Mouse (Mus musculus): ENCODE data around the gene Necab3. TPM values are rescaled to one million over a fixed set of nuclear protein-coding genes. Genes with fewer than 3 reads are reported as not detected.
A peak's percentile ranks its signal among the peaks of the same experiment; 100 is the strongest.

Necab3 gene
- 5.8 and 9.5 TPM in 2 replicates for total RNA-seq (2012; rRNA removed)

GRCm38 (mm10) chr2:154558264-154559039, at the start of gene Necab3:
Gene Necab3 (minus strand): TSS chr2:154558890.
- Histone ChIP-seq H3K4me3 (ENCODE audit: insufficient read depth in 1 of 2, low read depth in 1 of 2, low read length in 2 of 2, poor library complexity in 1 of 2, severe bottlenecking in 1 of 2) (peak within 1 kb of the TSS; percentile 66 to 89), H3K9ac (ENCODE audit: insufficient read depth, low read depth, low read length, poor library complexity, severe bottlenecking) (peak within 1 kb of the TSS; percentile 37), H3K4me1 (ENCODE audit: control insufficient read depth in 2 of 2, insufficient read depth in 2 of 2, low read length in 2 of 2, poor library complexity in 1 of 2) (peaks cover 3 to 11% of the 10 kb centered on the region in 2 experiments; a peak in 3 of 4 replicates), H3K9me3 (ENCODE audit: control insufficient read depth, insufficient read depth, low read depth, low read length) (no peaks in the 10 kb centered on the region), H3K27ac (ENCODE audit: insufficient read depth, low read depth, low read length, poor library complexity, severe bottlenecking) (no peak within 1 kb of the TSS), H3K36me3 (ENCODE audit: control insufficient read depth, insufficient read depth, low read length, poor library complexity, severe bottlenecking) (peaks cover 26% of the 10 kb centered on the region)
- in situ Hi-C loops (cut with MboI; ENCODE audit: low sequenced_read_pairs in 2 of 2, unreplicated experiment in 2 of 2): no loop called here
- DNase-seq (ENCODE audit: low read depth, low spot score): no peak
- TF ChIP-seq CHD2 (IDR thresholded peaks at IDR 0.05; ENCODE audit: low read depth, low read length) (no peak), ZNF384 (IDR thresholded peaks at IDR 0.05; ENCODE audit: low read depth, low read length) (no peak), HCFC1 (IDR thresholded peaks at IDR 0.05; ENCODE audit: borderline replicate concordance, insufficient read depth, low read length) (no peak), ZC3H11A (IDR thresholded peaks at IDR 0.05; ENCODE audit: borderline replicate concordance, low read depth, low read length) (no peak), MAFK (IDR thresholded peaks at IDR 0.05; ENCODE audit: insufficient read depth, low read depth, low read length) (no peak)

- DNase-seq (ENCODE audit: low read depth, low spot score): no peak
- no peak overlapping the region for H3K4me3 ChIP-seq (ENCODE audit: insufficient read depth in 1 of 2, low read depth in 1 of 2, low read length in 2 of 2, poor library complexity in 1 of 2, severe bottlenecking in 1 of 2)
- peaks cover 2 to 3% of the 10 kb centered on the region in 2 experiments; a peak in 2 of 4 replicates for H3K4me1 ChIP-seq (ENCODE audit: control insufficient read depth in 2 of 2, insufficient read depth in 2 of 2, low read length in 2 of 2, poor library complexity in 1 of 2)
- no peak overlapping the region for H3K27ac ChIP-seq (ENCODE audit: insufficient read depth, low read depth, low read length, poor library complexity, severe bottlenecking)
- H3K36me3 ChIP-seq (ENCODE audit: control insufficient read depth, insufficient read depth, low read length, poor library complexity, severe bottlenecking): no peaks in the 10 kb centered on the region
- in situ Hi-C loops (cut with MboI; ENCODE audit: low sequenced_read_pairs in 2 of 2, unreplicated experiment in 2 of 2): no loop called here
- H3K9ac ChIP-seq (ENCODE audit: insufficient read depth, low read depth, low read length, poor library complexity, severe bottlenecking): no peak overlapping the region
- H3K9me3 ChIP-seq (ENCODE audit: control insufficient read depth, insufficient read depth, low read depth, low read length): no peaks in the 10 kb centered on the region
- no peak for TF ChIP-seq ZNF384 (IDR thresholded peaks at IDR 0.05; ENCODE audit: low read depth, low read length)
- TF ChIP-seq ZC3H11A (IDR thresholded peaks at IDR 0.05; ENCODE audit: borderline replicate concordance, low read depth, low read length): no peak
- TF ChIP-seq HCFC1 (IDR thresholded peaks at IDR 0.05; ENCODE audit: borderline replicate concordance, insufficient read depth, low read length): no peak
- no peak for TF ChIP-seq MAFK (IDR thresholded peaks at IDR 0.05; ENCODE audit: insufficient read depth, low read depth, low read length)
- no peak for TF ChIP-seq CHD2 (IDR thresholded peaks at IDR 0.05; ENCODE audit: low read depth, low read length)
Measured at GRCm38 (mm10) chr2:154606965-154607364, 48.3 kb upstream of the Necab3 start.

GRCm38 (mm10) chr2:154604156-154604555, 45.5 kb upstream of the Necab3 start:
- Histone ChIP-seq H3K9ac (ENCODE audit: insufficient read depth, low read depth, low read length, poor library complexity, severe bottlenecking) (no peak overlapping the region), H3K36me3 (ENCODE audit: control insufficient read depth, insufficient read depth, low read length, poor library complexity, severe bottlenecking) (no peaks in the 10 kb centered on the region), H3K4me3 (ENCODE audit: insufficient read depth in 1 of 2, low read depth in 1 of 2, low read length in 2 of 2, poor library complexity in 1 of 2, severe bottlenecking in 1 of 2) (peak overlapping the region; percentile 13 to 34; a peak in 2 of 4 replicates), H3K4me1 (ENCODE audit: control insufficient read depth in 2 of 2, insufficient read depth in 2 of 2, low read length in 2 of 2, poor library complexity in 1 of 2) (peaks cover 1 to 3% of the 10 kb centered on the region in 2 experiments; a peak in 1 of 4 replicates), H3K27ac (ENCODE audit: insufficient read depth, low read depth, low read length, poor library complexity, severe bottlenecking) (no peak overlapping the region), H3K9me3 (ENCODE audit: control insufficient read depth, insufficient read depth, low read depth, low read length) (no peaks in the 10 kb centered on the region)
- TF ChIP-seq HCFC1 (IDR thresholded peaks at IDR 0.05; ENCODE audit: borderline replicate concordance, insufficient read depth, low read length) (no peak), ZC3H11A (IDR thresholded peaks at IDR 0.05; ENCODE audit: borderline replicate concordance, low read depth, low read length) (no peak), ZNF384 (IDR thresholded peaks at IDR 0.05; ENCODE audit: low read depth, low read length) (no peak), MAFK (IDR thresholded peaks at IDR 0.05; ENCODE audit: insufficient read depth, low read depth, low read length) (no peak)
- no peak for DNase-seq (ENCODE audit: low read depth, low spot score)
- in situ Hi-C loops (cut with MboI; ENCODE audit: low sequenced_read_pairs in 2 of 2, unreplicated experiment in 2 of 2): no loop called here

DNA sequence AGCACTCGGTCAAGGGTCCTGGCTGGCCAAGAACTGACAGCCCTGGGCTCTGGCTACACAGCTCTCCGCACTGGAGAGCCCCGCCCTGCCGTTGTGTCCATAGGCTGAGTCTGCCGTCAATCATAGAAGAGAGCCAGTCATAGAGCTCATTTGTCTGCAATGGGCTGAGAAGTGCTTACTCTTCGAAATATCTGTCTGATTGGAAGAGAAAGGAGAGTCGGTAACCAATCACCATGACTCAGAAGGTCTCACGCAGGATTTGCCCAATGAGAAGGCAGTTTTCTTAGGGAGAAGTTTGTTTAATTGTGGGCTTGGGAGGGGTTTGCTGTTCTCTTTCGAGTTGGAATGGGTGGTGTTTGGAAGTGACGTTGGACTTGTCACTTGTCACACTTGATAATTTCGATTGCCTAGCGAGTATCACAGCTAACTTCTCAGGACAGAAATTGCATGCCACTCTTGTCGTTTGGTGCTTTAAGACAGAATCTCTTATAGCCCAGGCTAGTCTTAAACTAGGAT, 45.0 kb upstream of the Necab3 start, which contains the start of gene Pxmp4:
Gene Pxmp4, minus strand, starts transcription at position 71 of the 516 bp plus-strand sequence.
- H3K36me3 ChIP-seq (ENCODE audit: control insufficient read depth, insufficient read depth, low read length, poor library complexity, severe bottlenecking): no peaks in the 10 kb centered on the region
- TF ChIP-seq HCFC1 (IDR thresholded peaks at IDR 0.05; ENCODE audit: borderline replicate concordance, insufficient read depth, low read length) (no peak), MAFK (IDR thresholded peaks at IDR 0.05; ENCODE audit: insufficient read depth, low read depth, low read length) (peak; percentile 53; the same call in 1 of the 2 replicates), CHD2 (IDR thresholded peaks at IDR 0.05; ENCODE audit: low read depth, low read length) (peak; percentile 95), ZNF384 (IDR thresholded peaks at IDR 0.05; ENCODE audit: low read depth, low read length) (no peak), ZC3H11A (IDR thresholded peaks at IDR 0.05; ENCODE audit: borderline replicate concordance, low read depth, low read length) (no peak)
- in situ Hi-C loops (cut with MboI; ENCODE audit: low sequenced_read_pairs in 2 of 2, unreplicated experiment in 2 of 2): no loop called here
- peak; percentile 97 for DNase-seq (ENCODE audit: low read depth, low spot score)
- H3K4me3 ChIP-seq (ENCODE audit: insufficient read depth in 1 of 2, low read depth in 1 of 2, low read length in 2 of 2, poor library complexity in 1 of 2, severe bottlenecking in 1 of 2): peak within 1 kb of the TSS; percentile 90 to 93
- H3K9ac ChIP-seq (ENCODE audit: insufficient read depth, low read depth, low read length, poor library complexity, severe bottlenecking): peak within 1 kb of the TSS; percentile 85
- no peak within 1 kb of the TSS for H3K27ac ChIP-seq (ENCODE audit: insufficient read depth, low read depth, low read length, poor library complexity, severe bottlenecking)
- peaks cover 0 to 3% of the 10 kb centered on the region in 2 experiments; a peak in 1 of 4 replicates for H3K4me1 ChIP-seq (ENCODE audit: control insufficient read depth in 2 of 2, insufficient read depth in 2 of 2, low read length in 2 of 2, poor library complexity in 1 of 2)
- H3K9me3 ChIP-seq (ENCODE audit: control insufficient read depth, insufficient read depth, low read depth, low read length): no peaks in the 10 kb centered on the region
